8 mouse cellular contexts compared by ENCODE assay signal in genomic region chr4:149586783-149587595, GRCm38 (mm10). TPM values are rescaled to one million over a fixed set of nuclear protein-coding genes. Genes with fewer than 3 reads are reported as not detected.
DNase-seq lines count a peak whose midpoint lies in the region; ATAC-seq lines count a peak whose summit lies in the region.

No protein-coding gene starts in this region.

- H3K27ac ChIP-seq in embryonic facial prominence, embryonic 14.5 days (replicated peaks; ENCODE audit: low read depth, low read length) = no peak overlapping the region
- peak overlapping the region; percentile 92 for H3K27ac ChIP-seq in hindbrain, embryonic 14.5 days
- no peak overlapping the region for H3K27ac ChIP-seq in limb, embryonic 15.5 days
- H3K27ac ChIP-seq in neural tube, embryonic 11.5 days (ENCODE audit: low read depth, low read length) = peak overlapping the region; percentile 47; the same call in 1 of the 2 replicates

- peak overlapping the region; percentile 95 for H3K9ac ChIP-seq in embryonic facial prominence, embryonic 14.5 days (ENCODE audit: low read depth, low read length)
- peak overlapping the region; percentile 96 for H3K9ac ChIP-seq in hindbrain, embryonic 14.5 days
- peak overlapping the region; percentile 89 for H3K9ac ChIP-seq in limb, embryonic 15.5 days
- H3K9ac ChIP-seq in neural tube, embryonic 11.5 days (ENCODE audit: low read length) = peak overlapping the region; percentile 76

- DNase-seq in right cerebral cortex, postnatal 10 days (ENCODE audit: low spot score in 2 of 2) = peak; percentile 74 to 80
- DNase-seq in right cerebral cortex, adult 18-20 months = no peak
- DNase-seq in adrenal gland, postnatal 36 days = peak; percentile 31 to 39
- no peak for DNase-seq in embryonic facial prominence, embryonic 14.5 days (ENCODE audit: low spot score)
- DNase-seq in hindbrain, embryonic 14.5 days (ENCODE audit: low spot score) = no peak
- peak; percentile 41 for DNase-seq in neural tube, embryonic 11.5 days (ENCODE audit: low spot score)
- DNase-seq in yolk sac, embryonic 10.5 days (ENCODE audit: low spot score) = no peak

- H3K4me1 ChIP-seq in embryonic facial prominence, embryonic 14.5 days (ENCODE audit: control insufficient read depth, insufficient read depth, low read length) = peaks cover 7% of the 10 kb centered on the region
- peaks cover 16% of the 10 kb centered on the region for H3K4me1 ChIP-seq in hindbrain, embryonic 14.5 days (replicated peaks; ENCODE audit: control insufficient read depth, insufficient read depth, low read length)
- H3K4me1 ChIP-seq in limb, embryonic 15.5 days = peaks cover 18% of the 10 kb centered on the region
- peaks cover 5% of the 10 kb centered on the region; the same call in 1 of the 2 replicates for H3K4me1 ChIP-seq in neural tube, embryonic 11.5 days (ENCODE audit: control insufficient read depth, insufficient read depth, low read length)

- peaks cover 20% of the 10 kb centered on the region for H3K27me3 ChIP-seq in embryonic facial prominence, embryonic 14.5 days (replicated peaks; ENCODE audit: control insufficient read depth, insufficient read depth, low read length)
- H3K27me3 ChIP-seq in hindbrain, embryonic 14.5 days (ENCODE audit: control insufficient read depth, insufficient read depth, low read length) = no peaks in the 10 kb centered on the region
- peaks cover 29% of the 10 kb centered on the region for H3K27me3 ChIP-seq in limb, embryonic 15.5 days
- 0 out of 2 replicates have a peak, but pooled peaks cover 3% of the 10 kb centered on the region for H3K27me3 ChIP-seq in neural tube, embryonic 11.5 days (ENCODE audit: control insufficient read depth, insufficient read depth, low read length)

- H3K36me3 ChIP-seq in embryonic facial prominence, embryonic 14.5 days (ENCODE audit: control insufficient read depth, insufficient read depth, low read length) = no peaks in the 10 kb centered on the region
- H3K36me3 ChIP-seq in hindbrain, embryonic 14.5 days (replicated peaks; ENCODE audit: control insufficient read depth, insufficient read depth) = no peaks in the 10 kb centered on the region
- H3K36me3 ChIP-seq in limb, embryonic 15.5 days = no peaks in the 10 kb centered on the region
- H3K36me3 ChIP-seq in neural tube, embryonic 11.5 days (ENCODE audit: control insufficient read depth, insufficient read depth, low read length) = no peaks in the 10 kb centered on the region

- ATAC-seq in embryonic facial prominence, embryonic 14.5 days (ENCODE audit: low read depth) = peak; percentile 36
- peak; percentile 53 for ATAC-seq in hindbrain, embryonic 14.5 days (ENCODE audit: low FRiP score)
- ATAC-seq in limb, embryonic 15.5 days (ENCODE audit: insufficient number of reproducible peaks, low FRiP score, low TSS enrichment, low read depth) = peak; percentile 22; the same call in 1 of the 2 replicates
- peak; percentile 60 for ATAC-seq in neural tube, embryonic 11.5 days (ENCODE audit: insufficient read depth, low FRiP score, low TSS enrichment)

- H3K4me2 ChIP-seq in embryonic facial prominence, embryonic 14.5 days (ENCODE audit: low read depth, low read length) = peak overlapping the region; percentile 98
- peak overlapping the region; percentile 97 for H3K4me2 ChIP-seq in hindbrain, embryonic 14.5 days (replicated peaks)
- H3K4me2 ChIP-seq in limb, embryonic 15.5 days = peak overlapping the region; percentile 96
- peak overlapping the region; percentile 99 for H3K4me2 ChIP-seq in neural tube, embryonic 11.5 days (ENCODE audit: low read depth)

- under 1% methylated on average over 48 of the region's 72 CpGs for WGBS in embryonic facial prominence, embryonic 14.5 days
- WGBS in hindbrain, embryonic 14.5 days = under 1% methylated on average over 71 of the region's 72 CpGs
- WGBS in limb, embryonic 15.5 days = under 1% methylated on average over 72 of the region's 72 CpGs
- WGBS in neural tube, embryonic 11.5 days = under 1% methylated on average over 71 of the region's 72 CpGs

- H3K4me3 ChIP-seq in embryonic facial prominence, embryonic 14.5 days (ENCODE audit: low read depth, low read length) = peak overlapping the region; percentile 85
- peak overlapping the region; percentile 95 for H3K4me3 ChIP-seq in hindbrain, embryonic 14.5 days (replicated peaks; ENCODE audit: low read length)
- H3K4me3 ChIP-seq in limb, embryonic 15.5 days = peak overlapping the region; percentile 85
- H3K4me3 ChIP-seq in neural tube, embryonic 11.5 days (ENCODE audit: low read depth, low read length) = peak overlapping the region; percentile 82

- H3K9me3 ChIP-seq in embryonic facial prominence, embryonic 14.5 days (ENCODE audit: control insufficient read depth, low read length) = 0 out of 2 replicates have a peak, but pooled peaks cover 4% of the 10 kb centered on the region
- no peaks in the 10 kb centered on the region for H3K9me3 ChIP-seq in hindbrain, embryonic 14.5 days (ENCODE audit: control insufficient read depth, low read length)
- H3K9me3 ChIP-seq in limb, embryonic 15.5 days = no peaks in the 10 kb centered on the region
- H3K9me3 ChIP-seq in neural tube, embryonic 11.5 days (ENCODE audit: control insufficient read depth, low read length) = no peaks in the 10 kb centered on the region

RNA-seq across cellular contexts. Expression of gene Clstn1, which starts 0.7 kb away (rescaled TPM):
- 10 to 100 TPM; 92.4 to 97.7 TPM for total RNA-seq in adrenal gland, postnatal 36 days (2021)
- 51.4 and 52.0 TPM in 2 replicates for polyA plus RNA-seq in embryonic facial prominence, embryonic 14.5 days (2014; fragmentation: Nextera tagmentation; extraction: Ambion mirVana)
- 147 and 154 TPM in 2 replicates for polyA plus RNA-seq in hindbrain, embryonic 14.5 days (2014; fragmentation: Nextera tagmentation; extraction: Ambion mirVana)
- 39.4 and 56.1 TPM in 2 replicates for polyA plus RNA-seq in limb, embryonic 15.5 days (2015; fragmentation: Nextera tagmentation; extraction: Ambion mirVana)
- 48.6 and 59.9 TPM in 2 replicates for polyA plus RNA-seq in neural tube, embryonic 11.5 days (2014; fragmentation: Nextera tagmentation; extraction: Ambion mirVana)

Comparison
In these comparisons a context has a peak if more than half of its experiments do, and no peak if none do; other contexts are left out.
1. DNase-seq: peak in right cerebral cortex, postnatal 10 days (2 of 2), adrenal gland, postnatal 36 days (2 of 2) and neural tube, embryonic 11.5 days (single experiment); none in right cerebral cortex, adult 18-20 months (single experiment), embryonic facial prominence, embryonic 14.5 days (single experiment), hindbrain, embryonic 14.5 days (single experiment) and yolk sac, embryonic 10.5 days (single experiment).
2. H3K27ac ChIP-seq: peak in hindbrain, embryonic 14.5 days (single experiment) and neural tube, embryonic 11.5 days (single experiment); none in embryonic facial prominence, embryonic 14.5 days (single experiment) and limb, embryonic 15.5 days (single experiment).
3. Peak in every context shown above with its lines, with median percentiles within 50 percentile points of each other: ATAC-seq, H3K4me2 ChIP-seq, H3K4me3 ChIP-seq and H3K9ac ChIP-seq.